Mouse (Mus musculus) forelimb bud, embryonic 11.5 days (tissue): ENCODE measurements at regions not wholly inside any gene's neighbourhood (a gene's known extent, or its start where the extent isn't known, plus 50 kb on each side); places are given as distances from the start of the nearest gene placed in this dataset.
"Not testable (repeated sequence)": the region's sequence is repeated elsewhere in the genome, so short reads cannot be mapped to it uniquely, and the experiment has no call there.

ENCODE experiments used
- DNase-seq: peaks from one replicate; pipeline ENCODE4 v3.0.0-alpha.2; 2012; ENCODE audit warnings: low read depth, low spot score

- not testable (repeated sequence) for DNase-seq
These were observed 121.0 kb downstream of the Rab10 start for GRCm38 (mm10) chr12:3188734-3189275.

GRCm38 (mm10) chr12:3188137-3188536 is 121.6 kb downstream of the Rab10 start:
- DNase-seq: no peak

- no peak for DNase-seq
These were observed 136.4 kb downstream of the Rab10 start for GRCm38 (mm10) chr12:3173325-3173724.

- not testable (repeated sequence) for DNase-seq
These were observed 140.0 kb downstream of the Rab10 start for GRCm38 (mm10) chr12:3169705-3170287.

- DNase-seq: not testable (repeated sequence)
These were observed 148.1 kb downstream of the Rab10 start for GRCm38 (mm10) chr12:3161666-3162065.

GRCm38 (mm10) chr12:3158771-3159170 is 151.0 kb downstream of the Rab10 start:
- DNase-seq: not testable (repeated sequence)

- DNase-seq: not testable (repeated sequence)
These were observed 156.1 kb downstream of the Rab10 start for GRCm38 (mm10) chr12:3153705-3154104.

- not testable (repeated sequence) for DNase-seq
These were observed 177.2 kb downstream of the Rab10 start for GRCm38 (mm10) chr12:3132553-3132952.

- DNase-seq: not testable (repeated sequence)
These were observed 178.5 kb downstream of the Rab10 start for GRCm38 (mm10) chr12:3131149-3131751.

- not testable (repeated sequence) for DNase-seq
These were observed 182.4 kb downstream of the Rab10 start for GRCm38 (mm10) chr12:3127336-3127735.

GRCm38 (mm10) chr12:3124036-3124435 is 185.7 kb downstream of the Rab10 start:
- DNase-seq: no peak

GRCm38 (mm10) chr12:3110589-3110988 is 199.2 kb downstream of the Rab10 start:
- DNase-seq: not testable (repeated sequence)

- peak; percentile 4 for DNase-seq
These were observed 200.1 kb downstream of the Rab10 start for GRCm38 (mm10) chr12:3109671-3110070.

- not testable (repeated sequence) for DNase-seq
These were observed 207.8 kb downstream of the Rab10 start for GRCm38 (mm10) chr12:3101963-3102362.

GRCm38 (mm10) chr12:3098175-3098574 is 211.6 kb downstream of the Rab10 start:
- DNase-seq: peak; percentile 0

- no peak for DNase-seq
These were observed 215.3 kb downstream of the Rab10 start for GRCm38 (mm10) chr12:3094509-3094908.

GRCm38 (mm10) chr12:3092974-3093373 is 216.8 kb downstream of the Rab10 start:
- DNase-seq: not testable (repeated sequence)

GRCm38 (mm10) chr12:3049546-3049945 is 260.2 kb downstream of the Rab10 start:
- not testable (repeated sequence) for DNase-seq

- not testable (repeated sequence) for DNase-seq
These were observed 291.3 kb downstream of the Rab10 start for GRCm38 (mm10) chr12:3018446-3018845.

- DNase-seq: not testable (repeated sequence)
These were observed 293.0 kb downstream of the Rab10 start for GRCm38 (mm10) chr12:3016777-3017176.
